Mouse (Mus musculus): ENCODE results near the gene Fabp7. TPM values are rescaled to one million over a fixed set of nuclear protein-coding genes. Genes with fewer than 3 reads are reported as not detected.
A peak's percentile ranks its signal among the peaks of the same experiment; 100 is the strongest.

Gene Fabp7
- polyA plus RNA-seq, 1 experiment from 2014 or later: 1,621 TPM

- Histone ChIP-seq H3K9me3 (no peaks in the 10 kb centered on the region), H3K4me3 (no peak overlapping the region), H3K9ac (replicated peaks) (no peak overlapping the region), H3K4me2 (replicated peaks) (no peak overlapping the region), H3K4me1 (no peaks in the 10 kb centered on the region), H3K27ac (replicated peaks) (no peak overlapping the region), H3K36me3 (no peaks in the 10 kb centered on the region), H3K27me3 (no peaks in the 10 kb centered on the region)
- no peak for ATAC-seq (replicated peaks)
- WGBS: 88% methylated on average over 5 of the region's 5 CpGs
These were observed 27.6 kb downstream of the Fabp7 start for GRCm38 (mm10) chr10:57812161-57812856.

DNA sequence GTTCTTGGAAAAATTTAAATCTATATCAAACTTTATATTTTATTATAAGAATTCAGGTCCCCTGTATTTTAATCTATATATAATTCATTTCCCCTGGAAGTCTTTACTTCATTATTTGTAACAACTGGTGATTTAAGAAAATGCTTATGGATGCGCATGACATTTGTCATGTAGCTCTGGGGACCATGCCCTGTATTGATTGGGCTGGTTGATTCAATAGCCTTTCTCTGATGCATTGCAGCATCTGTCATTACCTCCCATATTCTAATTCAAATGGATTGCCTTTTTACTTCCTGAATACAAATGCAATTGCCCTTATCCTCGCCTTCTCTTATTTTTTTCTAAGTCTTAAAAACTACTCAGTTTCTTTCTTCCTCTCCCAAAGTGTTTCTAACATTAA is 29.6 kb downstream of the Fabp7 start:
- H3K4me3 ChIP-seq: no peak overlapping the region
- H3K27ac ChIP-seq (replicated peaks): no peak overlapping the region
- H3K9ac ChIP-seq (replicated peaks): no peak overlapping the region
- no peak for ATAC-seq (replicated peaks)
- WGBS: 70% methylated on average over 2 of the region's 2 CpGs
- no peaks in the 10 kb centered on the region for H3K4me1 ChIP-seq
- H3K36me3 ChIP-seq: no peaks in the 10 kb centered on the region
- H3K4me2 ChIP-seq (replicated peaks): no peak overlapping the region
- no peaks in the 10 kb centered on the region for H3K27me3 ChIP-seq
- H3K9me3 ChIP-seq: no peaks in the 10 kb centered on the region

- Histone ChIP-seq H3K4me3 (no peak overlapping the region), H3K27ac (replicated peaks) (no peak overlapping the region), H3K9ac (replicated peaks) (no peak overlapping the region), H3K36me3 (no peaks in the 10 kb centered on the region), H3K9me3 (no peaks in the 10 kb centered on the region), H3K4me1 (no peaks in the 10 kb centered on the region), H3K27me3 (no peaks in the 10 kb centered on the region), H3K4me2 (replicated peaks) (no peak overlapping the region)
- WGBS: 79% methylated on average over 6 of the region's 6 CpGs
- ATAC-seq (replicated peaks): no peak
These were observed 31.2 kb downstream of the Fabp7 start for GRCm38 (mm10) chr10:57815869-57816268.

GRCm38 (mm10) chr10:57819209-57819608 is 34.5 kb downstream of the Fabp7 start:
- 94% methylated on average over 2 of the region's 2 CpGs for WGBS
- H3K4me3 ChIP-seq: no peak overlapping the region

DNA sequence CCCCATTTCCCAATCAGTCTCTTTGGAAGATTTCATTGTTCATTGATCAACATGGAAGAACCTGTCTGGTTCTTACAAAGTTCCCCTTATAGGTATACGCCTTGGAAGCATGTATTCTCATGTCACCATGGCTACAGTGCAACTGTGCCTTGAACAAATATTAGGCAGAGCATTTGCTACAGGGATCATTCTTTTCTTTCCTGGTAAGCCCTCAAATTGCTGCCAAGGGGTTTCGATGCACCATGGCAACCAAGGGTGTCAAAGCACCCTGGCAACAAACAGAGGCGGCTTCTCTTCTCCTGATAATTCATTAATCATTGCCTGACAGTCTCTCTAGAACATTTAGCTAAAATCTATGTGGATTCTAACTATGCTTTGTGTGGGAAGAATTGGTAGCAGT is 37.8 kb downstream of the Fabp7 start:
- Histone ChIP-seq H3K9ac (replicated peaks) (no peak overlapping the region), H3K36me3 (no peaks in the 10 kb centered on the region), H3K4me3 (no peak overlapping the region), H3K4me2 (replicated peaks) (no peak overlapping the region; the same call in 1 of the 2 replicates), H3K9me3 (no peaks in the 10 kb centered on the region), H3K27ac (replicated peaks) (peak overlapping the region; percentile 75), H3K4me1 (peaks cover 5% of the 10 kb centered on the region), H3K27me3 (no peaks in the 10 kb centered on the region)
- 2% methylated on average over 3 of the region's 3 CpGs for WGBS
- ATAC-seq (replicated peaks): peak; percentile 93

More at GRCm38 (mm10) chr10:57819209-57819608, 34.5 kb downstream of the Fabp7 start:
- Histone ChIP-seq H3K9me3 (no peaks in the 10 kb centered on the region), H3K4me2 (replicated peaks) (no peak overlapping the region), H3K27ac (replicated peaks) (no peak overlapping the region), H3K4me1 (peaks cover 5% of the 10 kb centered on the region), H3K27me3 (no peaks in the 10 kb centered on the region), H3K36me3 (no peaks in the 10 kb centered on the region), H3K9ac (replicated peaks) (no peak overlapping the region)
- no peak for ATAC-seq (replicated peaks)

GRCm38 (mm10) chr10:57828649-57829048 is 44.0 kb downstream of the Fabp7 start:
- ATAC-seq (replicated peaks): peak; percentile 87
- no peaks in the 10 kb centered on the region for H3K9me3 ChIP-seq
- peak overlapping the region; percentile 43; the same call in 1 of the 2 replicates for H3K27ac ChIP-seq (replicated peaks)
- H3K36me3 ChIP-seq: no peaks in the 10 kb centered on the region
- H3K4me1 ChIP-seq: 0 out of 2 replicates have a peak, but pooled peaks cover 8% of the 10 kb centered on the region
- WGBS: 8% methylated on average over 5 of the region's 5 CpGs
- H3K27me3 ChIP-seq: no peaks in the 10 kb centered on the region
- H3K9ac ChIP-seq (replicated peaks): no peak overlapping the region
- no peak overlapping the region for H3K4me2 ChIP-seq (replicated peaks)
- no peak overlapping the region for H3K4me3 ChIP-seq

- 71% methylated on average over 3 of the region's 3 CpGs for WGBS
These were observed 44.9 kb downstream of the Fabp7 start for GRCm38 (mm10) chr10:57829621-57830020.

GRCm38 (mm10) chr10:57835094-57835493 is 50.4 kb downstream of the Fabp7 start:
- Histone ChIP-seq H3K9ac (replicated peaks) (no peak overlapping the region), H3K4me1 (no peaks in the 10 kb centered on the region), H3K9me3 (no peaks in the 10 kb centered on the region), H3K4me2 (replicated peaks) (no peak overlapping the region), H3K36me3 (no peaks in the 10 kb centered on the region), H3K27ac (replicated peaks) (no peak overlapping the region), H3K4me3 (no peak overlapping the region), H3K27me3 (no peaks in the 10 kb centered on the region)
- no peak for ATAC-seq (replicated peaks)
- 95% methylated on average over 1 of the region's 1 CpGs for WGBS

More at GRCm38 (mm10) chr10:57829621-57830020, 44.9 kb downstream of the Fabp7 start:
- no peak for ATAC-seq (replicated peaks)
- Histone ChIP-seq H3K9me3 (no peaks in the 10 kb centered on the region), H3K9ac (replicated peaks) (no peak overlapping the region), H3K27ac (replicated peaks) (peak overlapping the region; percentile 43; the same call in 1 of the 2 replicates), H3K4me1 (0 out of 2 replicates have a peak, but pooled peaks cover 8% of the 10 kb centered on the region), H3K4me3 (no peak overlapping the region), H3K36me3 (no peaks in the 10 kb centered on the region), H3K27me3 (no peaks in the 10 kb centered on the region), H3K4me2 (replicated peaks) (no peak overlapping the region)

DNA sequence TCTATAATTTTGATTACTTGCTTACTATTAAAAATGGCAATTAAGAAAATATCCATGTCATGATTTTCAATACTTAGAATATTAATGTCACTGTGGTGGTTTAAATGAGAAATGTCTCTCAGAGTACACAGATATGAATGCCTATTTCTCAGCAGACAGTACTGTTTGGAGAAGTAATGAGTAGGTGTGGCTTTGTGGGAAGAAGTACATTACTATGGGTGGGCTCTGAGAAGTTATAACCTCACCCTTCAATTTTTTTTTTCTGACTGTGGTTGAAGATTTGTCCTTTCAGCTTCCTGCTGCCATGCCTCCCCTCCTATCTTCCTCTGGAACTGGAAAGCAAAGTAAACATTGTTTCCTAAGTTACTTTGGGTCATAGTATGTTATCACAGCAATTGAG is 51.3 kb downstream of the Fabp7 start:
- H3K4me2 ChIP-seq (replicated peaks): no peak overlapping the region
- ATAC-seq (replicated peaks): no peak
- no peaks in the 10 kb centered on the region for H3K9me3 ChIP-seq
- no peak overlapping the region for H3K9ac ChIP-seq (replicated peaks)
- H3K27me3 ChIP-seq: no peaks in the 10 kb centered on the region
- H3K4me3 ChIP-seq: no peak overlapping the region
- H3K27ac ChIP-seq (replicated peaks): no peak overlapping the region
- H3K4me1 ChIP-seq: no peaks in the 10 kb centered on the region
- H3K36me3 ChIP-seq: no peaks in the 10 kb centered on the region

Other genes with a start within 250 kb of the Fabp7 start
- gene Pkib, start 152.9 kb upstream of the Fabp7 start, polyA plus RNA-seq (2015; fragmentation: Nextera tagmentation; extraction: Ambion mirVana): 1.3 and 3.0 TPM in 2 replicates
- 13.1 and 15.9 TPM in 2 replicates for gene Smpdl3a, start 9.5 kb downstream of the Fabp7 start, polyA plus RNA-seq (2015; fragmentation: Nextera tagmentation; extraction: Ambion mirVana)